Mouse (Mus musculus) neural tube, embryonic 10.5 days (tissue): Measurements from ENCODE around the gene Med17.
"Not testable (repeated sequence)": the region's sequence is repeated elsewhere in the genome, so short reads cannot be mapped to it uniquely, and the experiment has no call there.

ENCODE experiments used
- DNase-seq: peaks from one replicate; pipeline ENCODE4 v3.0.0-alpha.2; 2017; ENCODE audit warnings: low spot score; ENCODE audit errors: extremely low spot score

The Med17 gene

DNA sequence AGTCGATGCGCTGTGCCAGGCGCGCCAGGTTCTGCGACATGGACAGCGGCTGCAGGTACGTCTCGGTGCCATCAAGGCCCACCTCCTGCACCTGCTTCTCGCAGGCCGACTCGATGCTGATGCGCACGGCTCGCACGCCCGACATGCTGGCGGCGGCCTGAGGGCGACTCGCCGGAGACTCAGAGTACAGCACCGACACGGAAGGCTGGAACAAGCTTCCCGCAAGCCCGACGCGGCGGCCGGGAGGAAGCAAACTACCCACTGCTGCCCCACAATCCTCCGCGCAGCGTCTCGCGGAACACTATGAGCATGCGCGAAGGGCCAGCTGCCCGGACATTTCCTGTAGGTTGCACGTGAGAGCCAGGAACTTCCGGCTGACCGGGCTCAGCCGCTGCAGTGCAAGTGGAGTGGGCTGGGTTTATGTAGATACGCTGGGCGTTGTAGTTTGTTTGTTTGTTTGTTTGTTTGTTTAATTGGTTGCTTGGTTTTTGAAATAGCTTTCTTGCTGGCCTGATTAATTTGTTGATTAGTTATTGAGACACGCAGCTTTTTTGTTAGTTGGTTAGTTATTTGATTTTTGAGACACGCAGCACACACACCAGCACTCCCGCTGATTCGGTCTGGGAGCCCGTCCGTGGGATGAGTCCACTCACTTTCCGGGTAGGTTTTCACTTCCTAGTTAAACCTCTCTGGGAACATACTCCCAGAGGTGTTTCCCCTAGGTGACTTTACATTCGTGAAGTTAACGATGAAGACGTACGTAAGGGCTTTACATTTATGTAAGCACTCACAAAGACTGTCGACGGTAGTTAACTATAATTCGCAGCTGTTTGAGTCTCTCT, at the start of gene Med17:
Med17 (minus strand) TSS at position 283 of the 842 bp plus-strand sequence.
- peak; percentile 95 for DNase-seq

DNA sequence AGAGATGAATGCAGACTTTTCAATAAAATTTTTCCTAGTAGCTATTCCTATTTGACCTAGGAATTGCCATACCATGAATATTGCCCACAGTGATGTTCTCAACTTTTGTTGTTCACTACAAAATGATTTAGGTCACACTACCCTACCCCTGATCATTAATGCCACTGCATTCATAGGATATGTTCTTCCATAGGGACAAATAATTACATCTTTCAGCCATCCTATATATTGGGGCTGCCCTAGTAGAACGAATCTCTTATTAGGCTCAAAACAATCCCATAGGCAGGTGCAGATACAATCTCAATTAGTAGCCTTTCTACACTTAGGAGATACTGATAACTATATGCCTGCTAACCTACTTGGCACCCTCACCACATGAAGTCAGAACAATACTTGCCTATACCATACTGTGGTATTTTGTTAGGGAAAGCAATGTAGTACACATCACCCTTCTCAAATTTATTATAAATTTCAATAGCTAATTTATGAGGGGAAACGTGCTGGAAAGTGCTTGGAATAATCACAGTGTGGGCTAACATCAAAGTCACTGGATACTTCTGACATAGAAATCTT, 38.5 kb upstream of the Med17 start:
- DNase-seq = no peak

DNA sequence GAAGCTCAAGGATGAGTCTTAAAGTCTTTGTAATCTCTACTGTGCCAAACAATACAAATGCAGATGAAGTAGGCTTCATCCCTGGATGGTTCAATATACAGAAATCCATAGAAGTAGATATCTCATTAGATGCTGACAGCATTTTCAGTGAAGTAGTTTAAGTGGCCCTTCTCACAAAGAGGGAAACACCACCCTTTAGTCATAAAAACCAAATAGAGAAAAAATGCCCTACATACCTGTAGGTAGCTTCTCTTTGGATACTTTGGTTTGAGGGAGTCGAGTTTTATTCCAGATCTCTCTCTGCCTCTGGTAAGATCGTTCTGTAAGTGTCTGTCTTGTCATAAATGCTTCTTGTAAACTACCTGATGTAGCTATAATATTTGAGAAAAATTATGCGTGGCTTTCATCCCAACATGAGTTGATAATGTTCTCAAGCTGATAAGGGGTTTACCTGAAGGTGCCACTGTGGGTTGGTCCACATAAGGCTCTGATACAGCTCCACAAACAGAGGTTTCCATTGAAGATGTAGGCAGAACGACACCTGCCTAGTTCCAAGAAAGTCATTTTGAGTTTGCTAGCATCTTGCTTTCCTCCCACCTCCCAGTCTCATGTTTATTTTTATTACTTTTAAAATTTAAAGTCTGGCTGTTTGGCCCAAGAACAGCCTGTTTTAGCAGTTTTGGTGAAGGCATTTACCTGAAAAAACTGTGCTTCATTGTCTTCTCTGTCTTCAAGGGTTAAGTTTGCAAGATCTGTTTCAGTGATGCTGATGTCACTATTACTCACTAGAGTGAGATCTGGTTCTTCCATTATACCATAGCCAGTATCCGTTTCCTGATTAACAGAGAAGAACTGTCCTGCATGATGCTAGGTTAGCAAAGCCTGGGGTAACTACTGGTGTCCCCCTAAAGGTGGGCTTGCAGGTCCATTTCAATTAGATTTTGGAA, 37.8 kb upstream of the Med17 start:
- DNase-seq = no peak

DNA sequence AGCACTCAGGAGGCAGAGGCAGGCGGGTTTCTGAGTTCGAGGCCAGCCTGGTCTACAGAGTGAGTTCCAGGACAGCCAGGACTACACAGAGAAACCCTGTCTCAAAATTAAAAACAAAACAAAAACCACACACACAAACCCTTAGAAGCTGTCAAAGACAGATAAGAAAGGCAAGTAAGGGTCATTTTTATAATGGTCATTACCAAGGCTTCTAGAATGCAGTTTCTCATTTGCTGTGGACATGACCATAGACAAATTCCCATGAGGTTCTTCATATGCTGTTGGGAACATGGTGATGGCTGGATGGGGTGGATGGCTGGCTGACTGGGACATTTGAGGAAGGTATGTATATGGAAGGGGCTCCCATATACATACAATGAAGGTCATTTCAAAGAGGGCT, 36.6 kb upstream of the Med17 start:
- DNase-seq = not testable (repeated sequence)

DNA sequence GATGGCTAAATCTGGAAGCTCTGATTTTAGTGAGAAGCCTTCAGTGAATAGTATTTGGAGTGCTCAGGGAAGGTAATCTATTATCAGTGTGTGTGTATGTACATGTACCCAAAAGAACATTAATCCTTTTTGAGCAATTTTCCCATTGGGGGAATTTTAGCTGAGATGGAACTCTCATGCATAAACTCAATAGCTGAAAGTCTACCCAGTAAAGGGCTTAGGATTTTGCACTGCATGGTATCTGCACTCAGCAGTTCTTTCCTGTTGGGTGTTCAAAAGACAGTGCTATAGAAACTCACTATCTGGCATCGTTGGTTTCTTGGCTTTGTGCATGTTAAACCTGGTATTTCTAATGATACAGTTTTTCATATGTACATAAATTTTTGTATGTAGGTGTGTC, 34.9 kb upstream of the Med17 start:
- no peak for DNase-seq

DNA sequence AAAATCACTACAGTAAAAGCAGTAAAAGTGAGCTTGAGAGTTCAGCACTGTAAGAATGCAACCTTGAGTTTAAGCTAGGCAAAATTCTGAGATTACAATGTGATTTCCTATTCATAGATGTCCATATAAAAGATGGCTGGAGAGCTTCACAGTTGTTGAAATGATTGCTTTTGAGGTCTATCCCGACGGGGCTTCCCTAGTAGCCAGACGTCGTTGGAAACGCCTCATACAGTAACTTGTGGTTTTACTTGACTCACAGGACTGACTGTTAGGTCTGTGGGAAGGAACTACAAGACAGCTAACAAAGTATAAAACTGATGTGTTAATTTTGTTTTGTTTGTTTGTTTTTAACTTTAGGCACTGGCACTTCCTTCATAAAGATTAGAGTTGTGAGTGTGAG, 33.9 kb upstream of the Med17 start:
- no peak for DNase-seq

DNA sequence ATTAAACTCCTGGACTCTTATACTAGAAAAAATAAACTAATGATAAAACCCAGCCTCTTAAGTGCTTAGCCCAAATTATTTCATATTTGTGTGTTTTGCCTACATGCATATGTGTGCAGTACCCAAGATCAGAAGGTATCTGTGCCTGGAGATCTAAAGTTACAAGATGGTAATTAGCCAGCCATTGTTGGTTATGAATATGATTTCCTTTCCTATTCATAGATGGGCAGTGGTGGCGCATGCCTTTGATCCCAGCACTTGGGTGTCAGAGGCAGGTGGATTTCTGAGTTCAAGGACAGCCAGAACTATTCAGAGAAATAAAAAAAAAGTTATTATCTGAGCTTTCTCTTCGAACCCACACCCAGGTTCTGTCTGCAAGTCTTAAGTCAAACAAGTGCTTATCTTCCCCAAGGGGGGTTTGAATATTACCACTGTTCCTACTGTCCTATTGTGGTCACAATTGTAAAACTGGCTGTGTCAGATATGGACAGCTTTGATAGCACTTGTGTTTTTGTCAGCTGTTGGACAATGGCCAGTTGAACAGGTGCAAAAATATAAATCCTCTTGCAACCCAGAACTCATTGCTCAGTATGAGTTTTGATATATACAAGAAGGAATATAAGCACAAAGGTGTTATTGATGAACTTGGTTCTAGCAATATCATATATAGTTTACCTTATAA, 32.5 kb upstream of the Med17 start:
- DNase-seq = no peak

DNA sequence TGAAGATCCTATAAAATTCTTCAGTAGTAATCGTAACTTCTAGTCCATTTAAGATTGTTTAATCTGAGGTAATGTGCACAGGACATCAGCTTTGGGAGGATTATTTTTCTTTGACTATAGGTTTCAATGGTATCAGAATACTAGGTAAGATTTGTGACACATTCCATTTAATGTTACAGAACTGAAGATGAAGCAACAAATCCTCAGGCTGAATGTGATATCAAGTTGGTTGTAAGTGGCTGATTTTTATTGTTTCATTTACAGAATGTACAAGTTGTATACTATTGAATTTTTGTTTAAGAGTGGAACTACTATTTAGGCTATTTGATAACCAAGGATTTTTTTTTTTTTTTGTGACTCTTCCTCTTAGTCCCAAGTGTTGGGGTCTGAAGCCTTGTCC, 30.4 kb upstream of the Med17 start:
- DNase-seq = no peak

DNA sequence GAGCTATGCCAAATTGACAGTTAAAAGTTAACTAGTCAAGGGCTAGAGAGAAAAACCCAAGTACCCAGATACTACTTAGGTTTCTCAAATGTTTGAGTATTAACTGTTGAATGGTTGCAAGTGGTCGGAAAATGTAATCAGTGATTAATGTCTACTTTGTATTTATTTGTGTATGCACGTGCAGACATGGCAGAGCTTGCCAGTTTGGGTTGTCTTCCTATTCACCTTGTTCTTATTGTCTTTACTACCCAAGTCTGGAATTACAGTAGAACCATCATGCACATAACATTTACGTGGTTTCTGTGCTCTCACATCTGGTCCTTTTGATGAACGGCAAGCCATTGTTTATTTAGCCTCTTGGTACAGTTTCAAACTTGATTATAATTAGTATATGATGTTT, 29.7 kb upstream of the Med17 start:
- DNase-seq = no peak

DNA sequence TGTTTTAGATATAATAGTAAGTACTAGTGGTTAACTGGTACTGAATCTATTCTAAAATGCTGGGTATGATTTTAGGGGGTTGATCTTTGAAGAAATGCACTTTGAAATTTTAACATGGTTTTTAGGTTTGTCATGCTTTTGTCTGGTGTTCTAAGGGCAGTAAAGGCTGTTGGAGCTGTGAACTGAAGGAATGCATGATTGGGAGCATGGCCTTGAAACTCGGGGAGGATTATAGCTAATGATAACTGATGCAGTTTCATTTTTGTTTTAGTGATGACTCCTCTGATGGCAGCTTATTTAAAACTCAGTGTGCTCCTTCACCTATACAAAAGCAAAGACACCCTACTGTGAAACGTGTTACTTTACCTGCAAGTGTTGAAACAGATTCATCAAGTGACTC, 28.5 kb upstream of the Med17 start:
- no peak for DNase-seq

DNA sequence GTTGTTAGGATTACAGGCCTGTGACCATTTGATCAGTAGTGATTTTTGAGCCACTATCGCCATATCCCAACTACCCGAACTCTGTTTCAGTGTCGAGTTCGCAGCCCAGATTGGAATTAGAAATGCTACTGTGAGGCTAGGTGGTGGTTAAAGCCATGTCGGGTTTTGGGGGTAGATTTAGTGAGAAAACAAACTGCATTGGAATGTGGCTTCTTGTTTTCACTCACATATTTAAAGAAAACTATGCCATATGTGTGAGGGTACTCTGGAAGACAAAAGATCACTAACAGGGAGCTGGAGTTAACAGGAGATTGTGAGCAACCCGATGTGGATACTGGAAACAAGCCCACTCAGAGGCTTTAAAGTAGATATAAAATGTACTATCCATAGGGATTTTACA, 27.5 kb upstream of the Med17 start:
- no peak for DNase-seq

DNA sequence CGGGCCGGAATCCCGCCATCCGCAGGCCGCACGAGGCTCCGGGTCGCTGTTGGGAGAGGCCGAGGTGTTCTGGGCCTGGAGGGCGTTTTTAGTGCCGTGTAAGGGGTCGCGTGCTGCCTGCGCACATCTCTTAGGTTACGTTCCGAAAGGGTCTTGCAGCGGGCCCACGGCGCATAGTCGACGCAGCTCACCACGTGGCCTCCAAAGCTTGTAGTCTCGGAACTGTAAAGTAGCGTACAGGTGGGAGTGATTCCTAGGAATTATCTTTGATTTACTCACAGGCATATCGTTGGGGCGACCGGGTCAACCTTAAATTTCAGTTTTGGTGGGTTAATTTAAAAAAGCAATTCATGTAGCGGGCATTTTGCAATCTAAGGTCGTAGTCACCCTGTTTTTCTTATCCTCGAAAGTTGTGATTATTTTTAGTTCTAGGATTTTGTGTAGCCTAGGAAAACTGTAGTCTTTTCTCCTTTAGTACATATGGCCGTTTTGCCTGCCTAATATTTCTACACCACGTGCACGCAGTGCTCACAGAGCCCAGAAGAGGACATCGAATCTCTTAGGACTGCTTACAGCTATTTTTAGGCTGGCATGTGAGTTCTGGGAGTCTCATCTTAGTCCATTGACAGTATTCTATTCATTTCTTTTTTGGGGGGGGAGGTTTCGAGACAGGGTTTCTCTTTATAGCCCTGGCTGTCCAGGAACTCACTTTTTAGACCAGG, 26.8 kb upstream of the Med17 start, which contains the start of gene 4931406C07Rik:
4931406C07Rik (minus strand) TSS at position 51 of the 722 bp plus-strand sequence.
- no peak for DNase-seq

DNA sequence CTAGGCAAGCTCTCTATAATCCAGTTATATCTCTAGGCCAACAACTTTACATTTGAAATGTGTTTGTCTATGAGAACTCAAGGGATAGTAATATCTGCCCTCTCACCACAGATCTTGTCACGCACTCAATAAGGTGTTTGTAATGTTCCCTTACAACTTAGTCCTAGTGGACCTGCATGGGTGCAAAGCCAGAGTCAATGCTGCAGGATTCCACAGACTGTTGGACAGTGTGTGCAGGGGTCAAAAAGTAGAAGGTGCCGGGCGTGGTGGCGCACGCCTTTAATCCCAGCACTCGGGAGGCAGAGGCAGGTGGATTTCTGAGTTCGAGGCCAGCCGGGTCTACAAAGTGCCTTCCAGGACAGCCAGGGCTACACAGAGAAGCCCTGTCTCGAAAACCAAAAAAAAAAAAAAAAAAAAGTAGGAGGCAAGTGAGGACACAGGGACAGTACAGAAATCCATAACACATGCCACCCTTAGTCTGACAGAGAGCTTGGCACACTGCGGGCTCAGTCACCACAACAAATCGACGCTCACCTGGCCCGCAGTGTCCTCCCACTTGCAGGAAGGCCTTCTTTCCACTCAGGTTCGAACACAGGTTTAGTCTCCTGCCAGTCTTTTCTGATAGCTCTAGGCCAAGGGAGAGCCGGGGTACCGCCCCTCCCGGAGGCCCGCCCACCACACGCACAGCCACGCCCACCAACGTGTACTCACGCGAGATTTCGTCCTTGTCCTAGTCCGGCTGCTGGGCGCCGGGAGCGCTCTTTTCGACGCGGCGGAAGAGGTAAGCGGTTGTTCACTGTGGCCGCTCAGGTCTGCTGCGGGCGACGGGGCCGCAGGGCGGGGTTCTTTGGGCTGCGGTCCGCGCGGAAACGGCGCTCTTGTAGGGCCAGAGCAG, 26.0 kb upstream of the Med17 start, which contains the start of gene Taf1d:
Taf1d (plus strand) TSS at position 712 of the 895 bp plus-strand sequence.
- peak; percentile 97 for DNase-seq

DNA sequence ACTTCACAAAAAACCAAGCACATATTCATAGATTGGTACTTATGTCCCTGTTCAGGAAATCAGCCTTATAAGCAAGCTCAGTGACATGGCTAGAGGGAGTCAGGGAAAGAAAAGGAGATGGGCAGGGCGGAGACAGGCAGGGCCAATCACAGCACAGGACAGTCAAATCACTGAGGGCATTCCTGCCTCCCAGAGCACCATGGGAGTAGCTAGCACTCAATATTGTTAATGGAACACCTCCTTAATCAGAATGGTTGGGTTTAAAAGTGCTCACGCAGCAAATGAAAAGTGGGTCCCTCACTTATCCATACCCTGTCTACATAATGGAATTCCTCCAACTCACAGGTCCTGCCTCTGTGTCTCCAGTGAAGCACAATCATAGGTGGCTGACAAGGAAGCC, 23.1 kb upstream of the Med17 start:
- DNase-seq = no peak

DNA sequence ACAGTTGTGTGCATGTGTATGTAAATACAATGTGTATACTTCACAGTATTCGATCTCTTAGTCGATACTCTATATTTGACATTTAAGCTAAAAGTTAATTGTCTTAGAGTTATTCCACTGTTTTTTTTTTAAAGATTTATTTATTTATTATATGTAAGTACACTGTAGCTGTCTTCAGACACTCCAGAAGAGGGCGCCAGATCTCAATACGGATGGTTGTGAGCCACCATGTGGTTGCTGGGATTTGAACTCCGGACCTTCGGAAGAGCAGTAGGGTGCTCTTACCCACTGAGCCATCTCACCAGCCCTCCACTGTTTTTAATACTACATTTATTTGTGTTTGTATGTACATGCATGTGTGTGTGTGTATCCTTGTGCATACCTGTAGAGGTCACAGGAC, 22.3 kb upstream of the Med17 start:
- DNase-seq = not testable (repeated sequence)

DNA sequence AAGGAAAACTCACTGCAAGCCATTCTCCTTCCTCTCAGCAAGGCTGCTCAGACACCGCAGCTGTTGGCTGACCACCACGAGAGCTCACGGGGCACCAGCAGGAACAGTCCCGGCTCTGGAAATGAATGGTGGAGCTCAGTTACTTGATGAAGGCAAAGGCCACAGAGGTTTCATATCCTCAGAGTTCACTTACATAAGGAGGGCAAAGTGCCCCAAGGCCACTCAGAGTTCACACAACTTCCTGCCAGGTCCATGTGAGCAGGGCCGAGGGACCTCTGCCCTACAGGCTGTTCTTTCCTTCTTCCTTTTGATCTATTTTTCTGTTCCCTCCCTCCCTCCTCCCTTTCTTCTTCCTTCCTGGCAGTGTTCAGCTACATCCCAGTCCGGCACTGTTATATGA, 21.7 kb upstream of the Med17 start:
- no peak for DNase-seq

DNA sequence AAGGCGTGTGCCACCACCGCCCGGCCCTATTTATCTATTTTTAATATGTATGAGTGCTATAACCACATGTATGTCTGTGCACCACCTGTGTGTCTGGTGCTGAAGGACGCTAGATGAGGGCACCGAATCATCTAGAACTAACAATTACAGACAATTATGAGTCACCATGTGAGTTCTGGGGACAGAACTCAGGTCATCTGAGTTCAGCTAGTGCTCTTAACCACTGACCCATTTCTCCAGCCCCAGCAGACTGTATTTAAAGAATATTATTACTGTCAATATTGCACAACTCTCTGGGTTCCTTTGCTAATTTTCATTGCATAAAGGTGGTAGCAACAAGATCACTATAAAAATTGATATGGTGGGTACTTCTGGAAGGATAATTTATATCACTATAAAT, 20.3 kb upstream of the Med17 start:
- DNase-seq = no peak

DNA sequence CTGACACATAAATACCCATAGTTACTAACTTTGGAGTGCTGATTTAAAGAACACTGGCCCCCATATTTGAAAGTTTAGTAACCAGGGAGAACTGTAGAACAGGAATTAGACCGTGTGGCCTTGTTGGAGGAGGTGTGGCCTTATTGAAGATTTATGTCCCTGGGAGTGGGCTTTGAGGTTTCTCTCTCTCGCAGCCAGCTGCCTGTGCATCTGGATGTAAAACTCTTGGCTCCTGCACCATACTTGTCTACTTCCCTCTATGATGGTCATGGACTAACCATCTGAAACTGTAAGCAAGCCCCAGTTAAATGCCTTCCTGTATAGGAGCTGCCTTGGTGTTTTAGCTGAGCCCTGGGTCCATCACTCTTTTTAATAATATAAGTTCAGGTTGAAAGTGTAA, 18.7 kb upstream of the Med17 start:
- no peak for DNase-seq

DNA sequence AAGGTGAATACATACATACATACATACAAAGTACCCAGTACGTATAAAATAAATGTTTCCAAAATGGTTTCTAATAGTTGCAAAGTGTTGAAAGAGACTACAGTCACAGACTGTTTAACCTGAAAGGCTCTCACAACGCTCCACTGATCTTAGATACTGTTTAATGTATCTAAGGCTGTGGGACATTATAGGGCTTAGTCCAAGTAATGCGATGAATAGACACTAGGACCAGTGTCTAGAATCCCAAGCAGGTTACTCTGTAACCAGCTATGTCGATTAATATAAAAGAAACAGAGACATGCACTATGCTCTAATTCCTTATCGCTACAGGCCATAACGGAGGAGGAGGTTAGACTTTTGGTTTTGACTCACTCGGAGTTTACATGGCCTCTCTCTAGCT, 17.4 kb upstream of the Med17 start:
- no peak for DNase-seq

DNA sequence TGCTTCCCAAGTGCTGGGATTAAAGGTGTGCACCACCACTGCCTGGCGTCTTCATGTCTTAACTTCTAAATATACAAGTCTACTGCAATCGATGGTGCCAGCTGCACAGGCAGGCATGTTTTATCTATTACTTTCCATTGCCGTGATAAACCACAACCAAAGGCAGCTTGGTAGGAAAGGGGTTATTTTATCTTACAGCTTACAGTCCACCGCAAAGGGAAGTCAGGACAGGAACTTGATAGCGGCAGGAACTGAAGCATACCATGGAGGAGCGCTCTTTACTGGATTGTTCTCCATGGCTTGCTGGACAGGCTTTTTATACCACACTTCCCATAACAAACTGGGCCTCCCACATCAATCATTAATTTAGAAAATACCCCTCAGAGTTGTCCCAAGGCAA, 9.5 kb upstream of the Med17 start:
- no peak for DNase-seq
